Mouse (Mus musculus) erythroblast, embryonic 14.5 days (primary cell): ENCODE data around the gene Mrs2. TPM values are rescaled to one million over a fixed set of nuclear protein-coding genes. Genes with fewer than 3 reads are reported as not detected.

Experiments used
- H3K27me3 ChIP-seq: 2 replicates; pipeline ENCODE4 v1.6.1; 2012; ENCODE audit warnings: inconsistent platforms; ENCODE audit not compliant: control insufficient read depth
- H3K36me3 ChIP-seq: 2 replicates; pipeline ENCODE4 v1.6.1; 2012; ENCODE audit warnings: mild to moderate bottlenecking, inconsistent platforms; ENCODE audit not compliant: control insufficient read depth
- H3K4me1 ChIP-seq: 2 replicates; pipeline ENCODE4 v1.6.1; 2012; ENCODE audit warnings: inconsistent platforms; ENCODE audit not compliant: control insufficient read depth
- H3K4me3 ChIP-seq: replicated peaks from 2 replicates; pipeline ENCODE3; 2012; ENCODE audit warnings: moderate library complexity, mild to moderate bottlenecking, inconsistent platforms
- H3K9me3 ChIP-seq: 2 replicates; pipeline ENCODE4 v1.6.1; 2012; ENCODE audit warnings: low read length, inconsistent platforms, mixed read lengths; ENCODE audit not compliant: control insufficient read depth
- GATA1 ChIP-seq: IDR thresholded peaks from 2 replicates; pipeline ENCODE4 v1.6.1; 2012; ENCODE audit warnings: low read length, inconsistent platforms, mixed read lengths
- TAL1 ChIP-seq: IDR thresholded peaks from 3 replicates; pipeline ENCODE4 v1.6.1; 2012; ENCODE audit warnings: low read length, inconsistent platforms, mixed read lengths
- polyA plus RNA-seq: library from polyadenylated mRNA; stranded (reverse); fragments of >175 nt; gene quantifications from 2 replicates; pipeline ENCODE4 v1.2.3, GENCODE M21; 2012

The Mrs2 gene
- polyA plus RNA-seq, 1 experiment, result 0.36 TPM

- Histone ChIP-seq H3K4me3 (no peak overlapping the region), H3K27me3 (no peaks in the 10 kb centered on the region), H3K4me1 (no peaks in the 10 kb centered on the region; the same call in none of the 2 replicates), H3K9me3 (no peaks in the 10 kb centered on the region), H3K36me3 (no peaks in the 10 kb centered on the region)
- TF ChIP-seq TAL1 (no peak), GATA1 (no peak)
These were observed 6.4 kb upstream of the Mrs2 start for GRCm38 (mm10) chr13:25026409-25027113.

GRCm38 (mm10) chr13:25024655-25025054 is 4.5 kb upstream of the Mrs2 start:
- Histone ChIP-seq H3K4me1 (peaks cover 9% of the 10 kb centered on the region), H3K4me3 (no peak overlapping the region), H3K27me3 (no peaks in the 10 kb centered on the region), H3K36me3 (no peaks in the 10 kb centered on the region), H3K9me3 (no peaks in the 10 kb centered on the region)
- TF ChIP-seq GATA1 (no peak), TAL1 (no peak)

DNA sequence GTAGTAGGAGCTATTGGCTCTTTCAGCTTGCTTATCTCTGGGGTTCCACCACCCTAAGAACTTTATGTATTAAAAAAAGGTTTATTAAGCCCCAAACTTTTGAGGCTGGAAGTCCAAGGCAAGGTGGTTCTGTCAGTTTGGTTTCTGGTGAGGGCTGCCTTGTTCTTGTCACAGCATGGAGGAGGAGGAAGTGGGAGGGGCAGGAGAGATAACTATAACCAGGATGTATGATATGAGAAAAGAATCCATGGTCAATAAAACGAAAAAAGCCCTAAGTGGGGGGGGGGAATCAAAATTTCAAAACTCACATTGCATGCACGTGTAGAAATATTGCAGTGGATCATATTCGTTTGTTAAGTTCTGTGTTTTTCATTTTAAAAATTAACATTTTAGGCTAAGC is 3.0 kb upstream of the Mrs2 start:
- H3K4me3 ChIP-seq, result no peak overlapping the region
- H3K9me3 ChIP-seq, result no peaks in the 10 kb centered on the region
- H3K27me3 ChIP-seq, result no peaks in the 10 kb centered on the region
- TF ChIP-seq TAL1 (no peak), GATA1 (no peak)
- H3K36me3 ChIP-seq, result peaks cover 5% of the 10 kb centered on the region
- peaks cover 24% of the 10 kb centered on the region for H3K4me1 ChIP-seq

DNA sequence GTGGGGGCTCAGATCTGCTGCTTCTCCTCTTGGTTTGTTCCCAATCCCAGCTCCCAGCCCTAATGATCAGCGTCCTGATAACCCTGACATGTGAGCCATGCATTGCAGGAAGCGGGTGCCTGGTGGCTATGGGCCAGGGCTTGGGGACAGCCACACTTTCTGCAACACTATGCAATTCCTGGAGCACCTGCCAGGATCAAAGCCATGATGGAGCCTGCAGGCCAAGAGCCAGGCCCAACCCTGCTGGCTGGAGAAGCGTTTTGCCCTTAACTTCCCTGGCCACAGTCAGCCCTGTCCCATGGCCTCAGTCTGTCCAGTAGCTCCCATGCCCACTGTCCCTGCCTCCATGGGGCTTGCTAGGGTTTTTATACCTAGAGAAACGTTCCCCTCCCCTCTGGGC is 2.2 kb upstream of the Mrs2 start:
- H3K4me1 ChIP-seq, result peaks cover 30% of the 10 kb centered on the region
- no peaks in the 10 kb centered on the region for H3K9me3 ChIP-seq
- no peaks in the 10 kb centered on the region for H3K27me3 ChIP-seq
- TF ChIP-seq TAL1 (no peak), GATA1 (no peak)
- no peak overlapping the region for H3K4me3 ChIP-seq
- peaks cover 12% of the 10 kb centered on the region for H3K36me3 ChIP-seq

GRCm38 (mm10) chr13:25020540-25020892 is 337 bp upstream of the Mrs2 start:
- H3K36me3 ChIP-seq, result peaks cover 29% of the 10 kb centered on the region
- H3K4me3 ChIP-seq, result peak overlapping the region; percentile 83
- H3K9me3 ChIP-seq, result no peaks in the 10 kb centered on the region
- H3K4me1 ChIP-seq, result peaks cover 31% of the 10 kb centered on the region
- H3K27me3 ChIP-seq, result no peaks in the 10 kb centered on the region
- TF ChIP-seq TAL1, result no peak
- TF ChIP-seq GATA1, result no peak

DNA sequence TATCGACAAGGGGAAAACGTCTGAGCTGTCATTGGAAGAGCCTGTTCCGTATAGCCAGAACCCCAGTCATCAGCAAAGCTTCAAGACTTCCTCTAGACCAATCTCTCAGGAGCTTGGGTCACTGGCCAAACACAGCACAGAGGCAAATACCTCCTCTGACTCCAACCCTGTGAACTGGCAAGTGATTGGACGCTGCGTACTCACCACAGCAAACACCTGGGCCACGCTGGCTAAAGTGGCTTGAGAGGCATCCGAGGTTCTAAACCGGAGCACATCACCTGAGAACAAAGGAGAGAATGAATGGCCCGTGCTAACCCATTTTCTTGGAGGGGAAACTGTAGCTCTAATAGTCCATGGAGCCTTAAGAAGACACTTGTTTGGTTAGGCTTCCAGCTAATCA is 1.9 kb downstream of the Mrs2 start:
- no peaks in the 10 kb centered on the region for H3K9me3 ChIP-seq
- peaks cover 31% of the 10 kb centered on the region for H3K4me1 ChIP-seq
- TF ChIP-seq TAL1, result no peak
- no peak for TF ChIP-seq GATA1
- H3K4me3 ChIP-seq, result peak overlapping the region; percentile 83
- no peaks in the 10 kb centered on the region for H3K27me3 ChIP-seq
- peaks cover 29% of the 10 kb centered on the region for H3K36me3 ChIP-seq

- Histone ChIP-seq H3K27me3 (no peaks in the 10 kb centered on the region), H3K36me3 (peaks cover 35% of the 10 kb centered on the region), H3K9me3 (no peaks in the 10 kb centered on the region), H3K4me1 (no peaks in the 10 kb centered on the region), H3K4me3 (no peak overlapping the region)
- no peak for TF ChIP-seq TAL1
- no peak for TF ChIP-seq GATA1
These were observed 13.1 kb downstream of the Mrs2 start for GRCm38 (mm10) chr13:25007115-25007514.

- TF ChIP-seq GATA1 (no peak), TAL1 (no peak)
- Histone ChIP-seq H3K36me3 (peaks cover 74% of the 10 kb centered on the region), H3K4me1 (no peaks in the 10 kb centered on the region), H3K27me3 (no peaks in the 10 kb centered on the region), H3K9me3 (no peaks in the 10 kb centered on the region), H3K4me3 (no peak overlapping the region)
These were observed 17.2 kb downstream of the Mrs2 start for GRCm38 (mm10) chr13:25002965-25003364.

- Histone ChIP-seq H3K4me1 (no peaks in the 10 kb centered on the region), H3K9me3 (no peaks in the 10 kb centered on the region), H3K27me3 (no peaks in the 10 kb centered on the region), H3K4me3 (no peak overlapping the region), H3K36me3 (peaks cover 88% of the 10 kb centered on the region)
- TF ChIP-seq TAL1 (no peak), GATA1 (no peak)
These were observed 20.6 kb downstream of the Mrs2 start for GRCm38 (mm10) chr13:24999538-24999937.

GRCm38 (mm10) chr13:24993160-24993559 is 27.0 kb downstream of the Mrs2 start:
- peaks cover 97% of the 10 kb centered on the region for H3K36me3 ChIP-seq
- no peaks in the 10 kb centered on the region for H3K9me3 ChIP-seq
- H3K4me1 ChIP-seq, result no peaks in the 10 kb centered on the region
- H3K4me3 ChIP-seq, result no peak overlapping the region
- TF ChIP-seq TAL1 (no peak), GATA1 (no peak)
- H3K27me3 ChIP-seq, result no peaks in the 10 kb centered on the region
